In genomic region chr13:74350435-74350906, GRCm38 (mm10) we compare ENCODE assay signal across 8 mouse cellular contexts. TPM values are rescaled to one million over a fixed set of nuclear protein-coding genes. Genes with fewer than 3 reads are reported as not detected.
DNase-seq lines count a peak whose midpoint lies in the region; ATAC-seq and TF ChIP-seq lines count a peak whose summit lies in the region.

No protein-coding gene starts in this region.

- 2% methylated on average over 15 of the region's 15 CpGs for WGBS in kidney, postnatal 0 days

- TF ChIP-seq CTCF in kidney, postnatal 0 days (IDR thresholded peaks at IDR 0.05; ENCODE audit: low read depth), result no peak

- no peaks in the 10 kb centered on the region for H3K27me3 ChIP-seq in kidney, postnatal 0 days (ENCODE audit: insufficient read depth, low read length)

- DNase-seq in kidney, postnatal 0 days (ENCODE audit: low spot score), result no peak
- no peak for DNase-seq in kidney, postnatal 14 days
- DNase-seq in heart, postnatal 4 days, result peak; percentile 14
- peak; percentile 23 for DNase-seq in lung, postnatal 10 days
- no peak for DNase-seq in urinary bladder, postnatal 10 days (ENCODE audit: low spot score)
- no peak for DNase-seq in layer of hippocampus, adult 9-10 months (ENCODE audit: low spot score)
- DNase-seq in ovary, postnatal 36 days (ENCODE audit: low spot score), result no peak

- no peaks in the 10 kb centered on the region for H3K9me3 ChIP-seq in kidney, postnatal 0 days (replicated peaks; ENCODE audit: low read length)

- peak overlapping the region; percentile 62 for H3K4me2 ChIP-seq in kidney, postnatal 0 days (ENCODE audit: low read length)

- peak overlapping the region; percentile 93 for H3K27ac ChIP-seq in kidney, postnatal 0 days
- peak overlapping the region; percentile 28; the same call in 1 of the 2 replicates for H3K27ac ChIP-seq in brown adipose tissue, adult 24 weeks (replicated peaks; ENCODE audit: low read depth, low read length)

- peak overlapping the region; percentile 75 for H3K4me3 ChIP-seq in kidney, postnatal 0 days (replicated peaks; ENCODE audit: low read depth, low read length)
- H3K4me3 ChIP-seq in brown adipose tissue, adult 24 weeks (ENCODE audit: insufficient read depth, low read depth, low read length), result peak overlapping the region; percentile 70

- ATAC-seq in kidney, postnatal 0 days (replicated peaks; ENCODE audit: low FRiP score, low read depth), result no peak

- H3K36me3 ChIP-seq in kidney, postnatal 0 days (ENCODE audit: insufficient read depth, low read length), result 0 out of 2 replicates have a peak, but pooled peaks cover 13% of the 10 kb centered on the region

- H3K9ac ChIP-seq in kidney, postnatal 0 days (ENCODE audit: low read depth, low read length), result peak overlapping the region; percentile 90

- H3K4me1 ChIP-seq in kidney, postnatal 0 days (replicated peaks; ENCODE audit: insufficient read depth, low read length), result peaks cover 8% of the 10 kb centered on the region
- H3K4me1 ChIP-seq in brown adipose tissue, adult 24 weeks (ENCODE audit: control insufficient read depth, insufficient read depth, insufficient read length, low read length), result peaks cover 2% of the 10 kb centered on the region; the same call in 1 of the 2 replicates

RNA-seq across cellular contexts. Expression of gene Ccdc127, which starts 0.4 kb away (rescaled TPM):
- polyA plus RNA-seq in kidney, postnatal 0 days (2015; fragmentation: Nextera tagmentation; extraction: Ambion mirVana), result 42.7 and 44.1 TPM in 2 replicates
- 36.3 and 51.4 TPM in 2 replicates for polyA plus RNA-seq in brown adipose tissue, adult 24 weeks (2012; ENCODE audit: insufficient read depth, insufficient read length, missing spikeins)
- 10 to 100 TPM; 42.1 to 42.3 TPM for total RNA-seq in heart, postnatal 4 days (2021)

RNA-seq across cellular contexts. Expression of gene Sdha, which starts 0.4 kb away (rescaled TPM):
- polyA plus RNA-seq in kidney, postnatal 0 days (2015; fragmentation: Nextera tagmentation; extraction: Ambion mirVana), result 305 and 346 TPM in 2 replicates
- 1,578 and 1,653 TPM in 2 replicates for polyA plus RNA-seq in brown adipose tissue, adult 24 weeks (2012; ENCODE audit: insufficient read depth, insufficient read length, missing spikeins)
- total RNA-seq in heart, postnatal 4 days (2021), result 1,000 to 10,000 TPM in 1 of 2 experiments, 100 to 1,000 TPM in 1; 966 to 1,001 TPM

RNA-seq across cellular contexts. Expression of gene Lrrc14b, which starts 13.3 kb away (rescaled TPM):
- not detected in 2 replicates for polyA plus RNA-seq in kidney, postnatal 0 days (2015; fragmentation: Nextera tagmentation; extraction: Ambion mirVana)
- polyA plus RNA-seq in brown adipose tissue, adult 24 weeks (2012; ENCODE audit: insufficient read depth, insufficient read length, missing spikeins), result 2.3 and 3.4 TPM in 2 replicates
- 10 to 100 TPM; 19.9 to 22.5 TPM for total RNA-seq in heart, postnatal 4 days (2021)

RNA-seq across cellular contexts. Expression of gene Pdcd6, which starts 33.1 kb away (rescaled TPM):
- polyA plus RNA-seq in kidney, postnatal 0 days (2015; fragmentation: Nextera tagmentation; extraction: Ambion mirVana), result 183 and 186 TPM in 2 replicates
- polyA plus RNA-seq in brown adipose tissue, adult 24 weeks (2012; ENCODE audit: insufficient read depth, insufficient read length, missing spikeins), result 98.6 and 99.7 TPM in 2 replicates
- total RNA-seq in heart, postnatal 4 days (2021), result 10 to 100 TPM; 52.0 to 52.3 TPM

RNA-seq across cellular contexts. Expression of gene Zfp72, which starts 40.2 kb away (rescaled TPM):
- polyA plus RNA-seq in kidney, postnatal 0 days (2015; fragmentation: Nextera tagmentation; extraction: Ambion mirVana), result 6.6 and 7.1 TPM in 2 replicates
- 4.0 and 4.8 TPM in 2 replicates for polyA plus RNA-seq in brown adipose tissue, adult 24 weeks (2012; ENCODE audit: insufficient read depth, insufficient read length, missing spikeins)
- total RNA-seq in heart, postnatal 4 days (2021), result 1 to 10 TPM; 2.0 to 2.5 TPM

Comparison
In these comparisons a context has a peak if more than half of its experiments do, and no peak if none do; other contexts are left out.
1. DNase-seq: peak in heart, postnatal 4 days (single experiment) and lung, postnatal 10 days (single experiment); none in kidney, postnatal 0 days (single experiment), kidney, postnatal 14 days (single experiment), urinary bladder, postnatal 10 days (single experiment), layer of hippocampus, adult 9-10 months (single experiment) and ovary, postnatal 36 days (single experiment).